Mouse (Mus musculus) mature B cell (primary cell): Measurements from ENCODE around the gene Plin4.

Source experiments
- in situ Hi-C: fragments of 300-500 bp; cut with MboI; formaldehyde crosslinking; loops from 2 replicates; pipeline ENCODE4 v1.14.3; 2019

The Plin4 gene

GRCm38 (mm10) chr17:56057381-56058120, 52.1 kb downstream of the Plin4 start:
- in situ Hi-C loops = no loop called here

- in situ Hi-C loops = no loop called here
Observed at GRCm38 (mm10) chr17:56055945-56056678, 53.5 kb downstream of the Plin4 start.

GRCm38 (mm10) chr17:56054938-56055337, 54.7 kb downstream of the Plin4 start:
- in situ Hi-C loops = no loop called here

GRCm38 (mm10) chr17:56051369-56051768, 58.2 kb downstream of the Plin4 start:
- in situ Hi-C loops = no loop called here
